Mouse (Mus musculus): Measurements from ENCODE around the gene Casd1.
A peak's percentile ranks its signal among the peaks of the same experiment; 100 is the strongest.

The Casd1 gene

GRCm38 (mm10) chr6:4600658-4601296, at the start of gene Casd1:
Gene Casd1 (plus strand): TSS chr6:4600839.
- DNase-seq (ENCODE audit: low spot score) = peak; percentile 61

GRCm38 (mm10) chr6:4555366-4555765, 45.3 kb upstream of the Casd1 start:
- DNase-seq (ENCODE audit: low spot score) = no peak

GRCm38 (mm10) chr6:4557086-4557485, 43.6 kb upstream of the Casd1 start:
- no peak for DNase-seq (ENCODE audit: low spot score)

- peak; percentile 71 for DNase-seq (ENCODE audit: low spot score)
Observed at GRCm38 (mm10) chr6:4557678-4558077, 43.0 kb upstream of the Casd1 start.

GRCm38 (mm10) chr6:4561156-4561555, 39.5 kb upstream of the Casd1 start:
- no peak for DNase-seq (ENCODE audit: low spot score)

GRCm38 (mm10) chr6:4561621-4562020, 39.0 kb upstream of the Casd1 start:
- DNase-seq (ENCODE audit: low spot score) = no peak

- no peak for DNase-seq (ENCODE audit: low spot score)
Observed at GRCm38 (mm10) chr6:4562401-4562800, 38.2 kb upstream of the Casd1 start.

GRCm38 (mm10) chr6:4563477-4563876, 37.2 kb upstream of the Casd1 start:
- no peak for DNase-seq (ENCODE audit: low spot score)

- DNase-seq (ENCODE audit: low spot score) = no peak
Observed at GRCm38 (mm10) chr6:4570412-4570811, 30.2 kb upstream of the Casd1 start.

- DNase-seq (ENCODE audit: low spot score) = no peak
Observed at GRCm38 (mm10) chr6:4577756-4578155, 22.9 kb upstream of the Casd1 start.

GRCm38 (mm10) chr6:4578343-4578742, 22.3 kb upstream of the Casd1 start:
- DNase-seq (ENCODE audit: low spot score) = no peak

GRCm38 (mm10) chr6:4579620-4580019, 21.0 kb upstream of the Casd1 start:
- DNase-seq (ENCODE audit: low spot score) = no peak

GRCm38 (mm10) chr6:4583485-4583884, 17.2 kb upstream of the Casd1 start:
- DNase-seq (ENCODE audit: low spot score) = no peak

- DNase-seq (ENCODE audit: low spot score) = peak; percentile 62
Observed at GRCm38 (mm10) chr6:4587946-4588345, 12.7 kb upstream of the Casd1 start.

GRCm38 (mm10) chr6:4588722-4589121, 11.9 kb upstream of the Casd1 start:
- peak; percentile 50 for DNase-seq (ENCODE audit: low spot score)

- DNase-seq (ENCODE audit: low spot score) = no peak
Observed at GRCm38 (mm10) chr6:4590089-4590488, 10.6 kb upstream of the Casd1 start.

GRCm38 (mm10) chr6:4597711-4598110, 2.9 kb upstream of the Casd1 start:
- no peak for DNase-seq (ENCODE audit: low spot score)

GRCm38 (mm10) chr6:4600085-4600657, 468 bp upstream of the Casd1 start:
- peak; percentile 40 for DNase-seq (ENCODE audit: low spot score)

GRCm38 (mm10) chr6:4601297-4601931, 775 bp downstream of the Casd1 start:
- DNase-seq (ENCODE audit: low spot score) = peak; percentile 72

GRCm38 (mm10) chr6:4602012-4602411, 1.4 kb downstream of the Casd1 start:
- no peak for DNase-seq (ENCODE audit: low spot score)

GRCm38 (mm10) chr6:4606394-4606793, 5.8 kb downstream of the Casd1 start:
- DNase-seq (ENCODE audit: low spot score) = no peak

- no peak for DNase-seq (ENCODE audit: low spot score)
Observed at GRCm38 (mm10) chr6:4610216-4610896, 9.7 kb downstream of the Casd1 start.

- DNase-seq (ENCODE audit: low spot score) = no peak
Observed at GRCm38 (mm10) chr6:4611853-4612252, 11.2 kb downstream of the Casd1 start.

Measured in adipocyte (in vitro differentiated cells).